Mouse (Mus musculus) lung, postnatal 0 days (tissue): ENCODE data around the gene Snph. TPM values are rescaled to one million over a fixed set of nuclear protein-coding genes. Genes with fewer than 3 reads are reported as not detected.
A peak's percentile ranks its signal among the peaks of the same experiment; 100 is the strongest.

Experiments used
- ATAC-seq: fragments of 200-750 bp; cut with Nextera tagmentation; 2 replicates; pipeline ENCODE4 v1.8.0; 2017; ENCODE audit warnings: moderate library complexity
- DNase-seq: peaks from one replicate; pipeline ENCODE4 v3.0.0-alpha.2; 2016; ENCODE audit warnings: low spot score
- H3K27ac ChIP-seq: fragments of 300-500 bp; sonication (generic); 2 replicates; pipeline ENCODE4 v1.5.1; 2014; ENCODE audit warnings: antibody characterized with exemption, mild to moderate bottlenecking, low read length, mixed read lengths
- H3K27me3 ChIP-seq: fragments of 300-500 bp; sonication (generic); replicated peaks from 2 replicates; pipeline ENCODE4 v1.6.1; 2014; ENCODE audit warnings: low read length, mixed read lengths; ENCODE audit not compliant: insufficient read depth
- H3K36me3 ChIP-seq: fragments of 300-500 bp; sonication (generic); 2 replicates; pipeline ENCODE4 v1.6.1; 2014; ENCODE audit warnings: low read length, mixed read lengths; ENCODE audit not compliant: insufficient read depth
- H3K4me1 ChIP-seq: fragments of 300-500 bp; sonication (generic); 2 replicates; pipeline ENCODE4 v1.6.1; 2014; ENCODE audit warnings: antibody characterized with exemption, low read depth, low read length, mixed read lengths; ENCODE audit not compliant: insufficient read depth
- H3K4me2 ChIP-seq: fragments of 300-500 bp; sonication (generic); replicated peaks from 2 replicates; pipeline ENCODE4 v1.6.1; 2014; ENCODE audit warnings: low read depth, mild to moderate bottlenecking, low read length, moderate library complexity, mixed read lengths
- H3K4me3 ChIP-seq: fragments of 300-500 bp; sonication (generic); 2 replicates; pipeline ENCODE4 v1.5.1; 2014; ENCODE audit warnings: low read depth, low read length
- H3K9ac ChIP-seq: fragments of 300-500 bp; sonication (generic); replicated peaks from 2 replicates; pipeline ENCODE4 v1.6.1; 2014; ENCODE audit warnings: low read depth, mild to moderate bottlenecking
- H3K9me3 ChIP-seq: fragments of 300-500 bp; sonication (generic); 2 replicates; pipeline ENCODE4 v1.6.1; 2016; ENCODE audit warnings: low read length, mixed read lengths
- CTCF ChIP-seq: IDR thresholded peaks from 2 replicates; pipeline ENCODE4 v1.5.1; 2016; ENCODE audit warnings: antibody characterized with exemption, mild to moderate bottlenecking
- EP300 ChIP-seq: IDR thresholded peaks from 2 replicates; pipeline ENCODE4 v1.6.1; 2016; ENCODE audit warnings: antibody characterized with exemption, mild to moderate bottlenecking, control low read depth
- WGBS: fragments of 180-500 bp; shearing (Covaris S2); extraction: QIAGEN DNeasy Blood & Tissue Kit; methylation state at CpG from one replicate; pipeline ENCODE4 v1.1.7; 2014; 5-methylcytosine and 5-hydroxymethylcytosine counted together
- polyA plus RNA-seq: library from polyadenylated mRNA; unstranded; fragments of >200 nt; fragmentation: Nextera tagmentation; extraction: Ambion mirVana; gene quantifications from 2 replicates; pipeline ENCODE4 v1.2.1, GENCODE M21; 2015

Gene Snph
- polyA plus RNA-seq, 1 experiment from 2014 or later: 0.17 TPM

DNA sequence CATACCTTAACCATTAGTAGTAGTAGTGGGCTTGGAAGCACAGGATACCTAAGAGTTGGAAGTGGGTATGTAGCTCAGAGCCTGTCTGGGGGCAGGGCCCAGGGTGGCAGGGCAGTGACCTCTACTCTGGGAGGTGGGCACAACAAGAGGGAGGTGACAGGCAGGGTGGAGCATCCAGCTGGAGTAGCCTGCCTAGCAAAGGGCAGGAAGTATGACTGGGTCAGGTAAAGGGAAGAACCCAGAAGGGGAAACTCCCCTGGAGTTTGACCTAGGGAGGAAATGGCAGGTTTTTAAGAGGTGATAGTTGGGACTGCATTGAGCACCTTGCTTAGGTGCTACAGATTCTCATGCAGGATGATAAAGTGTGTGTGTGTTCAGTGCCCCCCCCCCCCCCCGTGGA is 51.4 kb downstream of the Snph start:
- Histone ChIP-seq H3K4me2 (no peak overlapping the region), H3K4me1 (peaks cover 3% of the 10 kb centered on the region; the same call in 1 of the 2 replicates), H3K36me3 (no peaks in the 10 kb centered on the region), H3K27me3 (no peaks in the 10 kb centered on the region), H3K9ac (no peak overlapping the region), H3K27ac (no peak overlapping the region), H3K9me3 (no peaks in the 10 kb centered on the region), H3K4me3 (no peak overlapping the region)
- no peak for TF ChIP-seq EP300
- TF ChIP-seq CTCF: no peak
- ATAC-seq (no peak), DNase-seq (no peak)
- WGBS: 45% methylated on average over 1 of the region's 1 CpGs

DNA sequence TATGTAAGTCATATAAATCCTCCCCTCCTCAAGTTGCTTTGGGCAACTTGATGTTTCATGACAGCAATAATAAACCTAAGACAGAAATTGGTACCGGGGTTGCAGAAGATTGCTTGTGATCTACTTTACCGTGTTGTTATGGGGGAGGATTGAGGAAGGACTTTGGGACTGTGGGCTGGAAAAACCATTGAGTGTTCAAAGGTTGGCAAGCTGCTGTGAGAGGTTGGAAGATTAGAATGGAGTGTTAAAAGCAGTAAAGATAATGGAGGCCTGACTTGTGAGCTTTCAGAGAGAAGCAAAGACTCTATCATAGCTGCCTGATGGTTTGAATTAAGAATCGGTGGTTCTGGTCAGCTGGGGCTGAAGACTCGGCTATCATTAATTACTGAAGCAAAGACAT is 53.2 kb downstream of the Snph start:
- WGBS: 70% methylated on average over 4 of the region's 4 CpGs
- Histone ChIP-seq H3K9me3 (no peaks in the 10 kb centered on the region), H3K27ac (no peak overlapping the region), H3K9ac (no peak overlapping the region), H3K27me3 (no peaks in the 10 kb centered on the region), H3K4me3 (no peak overlapping the region), H3K36me3 (no peaks in the 10 kb centered on the region), H3K4me1 (peaks cover 8% of the 10 kb centered on the region; the same call in 1 of the 2 replicates), H3K4me2 (no peak overlapping the region)
- ATAC-seq (no peak), DNase-seq (no peak)
- TF ChIP-seq EP300: no peak
- TF ChIP-seq CTCF: no peak

DNA sequence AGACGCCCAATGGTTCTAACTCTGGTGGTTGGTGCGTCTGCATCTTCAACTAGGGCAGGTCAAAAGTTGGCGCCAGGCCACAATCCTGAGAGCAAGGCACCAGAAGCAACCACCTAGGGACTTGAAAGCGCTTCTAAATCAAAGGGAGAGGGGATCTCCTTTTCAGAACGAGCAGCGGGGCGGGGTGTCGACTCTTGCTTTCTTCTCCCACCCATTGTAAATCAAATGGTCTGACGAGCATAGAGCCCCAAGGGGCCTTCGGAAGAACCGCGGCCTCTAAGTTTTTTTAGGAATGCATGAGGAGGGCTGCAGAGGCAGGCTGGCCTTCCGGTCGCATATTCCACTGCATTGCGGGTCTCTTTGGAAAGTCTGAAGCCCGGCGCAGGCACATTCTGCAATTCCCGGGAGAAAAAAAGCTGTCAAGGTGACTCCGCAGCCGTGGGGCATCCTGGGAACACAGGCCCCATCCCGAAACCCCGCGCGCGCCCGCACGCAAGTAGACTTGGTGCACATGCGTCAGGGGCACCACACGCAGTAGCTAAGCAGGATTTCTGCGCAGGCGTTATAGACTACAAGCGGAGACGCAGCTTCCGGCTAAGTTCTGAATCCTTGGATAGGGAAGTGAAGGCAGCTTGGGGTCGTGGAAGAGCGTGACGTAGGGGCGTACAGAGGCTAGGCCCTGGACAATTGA is 56.5 kb downstream of the Snph start:
- Histone ChIP-seq H3K36me3 (no peaks in the 10 kb centered on the region), H3K4me1 (peaks cover 8% of the 10 kb centered on the region; the same call in 1 of the 2 replicates), H3K4me3 (peak overlapping the region; percentile 41), H3K9ac (peak overlapping the region; percentile 34; the same call in 1 of the 2 replicates), H3K4me2 (peak overlapping the region; percentile 78), H3K27ac (peak overlapping the region; percentile 69), H3K27me3 (no peaks in the 10 kb centered on the region), H3K9me3 (no peaks in the 10 kb centered on the region)
- WGBS: 3% methylated on average over 38 of the region's 38 CpGs
- peak; percentile 92 for DNase-seq
- TF ChIP-seq CTCF (no peak), EP300 (no peak)
- ATAC-seq: peak; percentile 89

DNA sequence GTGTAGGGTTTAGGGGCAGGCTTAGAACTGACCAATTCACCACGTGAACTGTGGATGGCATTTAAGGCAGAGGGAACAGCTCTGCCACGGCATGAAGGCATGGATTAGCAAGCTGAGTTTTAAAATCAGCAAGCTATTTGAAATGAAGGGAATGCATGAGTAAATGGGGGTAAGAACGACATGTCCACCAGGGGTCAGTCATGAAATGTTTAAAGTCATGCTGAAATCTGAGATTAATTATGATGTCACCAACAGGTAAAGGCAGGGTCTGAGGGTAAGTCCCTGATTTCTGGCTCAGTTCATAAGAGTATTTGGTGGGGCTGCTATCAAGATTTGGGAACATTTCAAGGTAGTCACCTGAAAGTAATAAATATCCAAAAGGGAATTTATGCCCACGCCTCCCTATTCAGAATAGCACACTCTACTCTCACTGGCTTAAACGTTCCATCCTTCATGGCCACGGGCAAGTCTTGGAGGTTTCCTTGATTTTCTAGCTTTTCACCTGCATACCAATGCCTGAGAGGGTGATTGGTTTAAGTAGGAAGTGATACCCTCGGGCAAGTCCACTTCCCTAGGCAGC is 57.2 kb downstream of the Snph start:
- ATAC-seq (no peak; the same call in 1 of the 2 replicates), DNase-seq (peak; percentile 79)
- Histone ChIP-seq H3K9ac (no peak overlapping the region), H3K4me2 (peak overlapping the region; percentile 78), H3K9me3 (no peaks in the 10 kb centered on the region), H3K36me3 (no peaks in the 10 kb centered on the region), H3K4me3 (peak overlapping the region; percentile 41), H3K4me1 (peaks cover 8% of the 10 kb centered on the region; the same call in 1 of the 2 replicates), H3K27me3 (no peaks in the 10 kb centered on the region), H3K27ac (peak overlapping the region; percentile 69)
- 23% methylated on average over 7 of the region's 7 CpGs for WGBS
- TF ChIP-seq CTCF (peak; percentile 70), EP300 (no peak)

DNA sequence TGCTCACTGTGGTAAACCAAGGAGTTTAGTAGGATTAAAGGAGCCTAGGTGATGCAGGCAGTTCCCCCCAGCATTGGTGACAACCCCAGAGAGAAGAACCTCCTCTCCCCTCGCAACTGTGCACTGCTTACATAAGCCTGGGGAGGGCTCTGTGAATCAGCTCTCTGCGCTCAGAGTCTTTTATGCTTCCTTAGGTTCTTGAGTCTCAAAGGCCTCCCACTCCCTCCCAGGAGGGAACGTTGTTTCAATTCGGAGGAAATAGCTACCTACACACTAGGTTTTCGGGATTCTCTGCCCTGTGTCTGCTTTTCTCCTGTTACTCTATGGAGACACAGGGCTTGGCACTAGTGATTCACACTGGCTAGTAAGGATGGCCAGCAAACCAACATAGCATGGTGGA is 57.8 kb downstream of the Snph start:
- H3K4me2 ChIP-seq: no peak overlapping the region
- no peak for ATAC-seq
- no peak overlapping the region for H3K27ac ChIP-seq
- TF ChIP-seq EP300: no peak
- no peak for TF ChIP-seq CTCF
- H3K9me3 ChIP-seq: no peaks in the 10 kb centered on the region
- DNase-seq: no peak
- H3K4me3 ChIP-seq: no peak overlapping the region
- no peak overlapping the region for H3K9ac ChIP-seq
- no peaks in the 10 kb centered on the region for H3K27me3 ChIP-seq
- H3K36me3 ChIP-seq: no peaks in the 10 kb centered on the region
- peaks cover 8% of the 10 kb centered on the region; the same call in 1 of the 2 replicates for H3K4me1 ChIP-seq
- 59% methylated on average over 5 of the region's 5 CpGs for WGBS

DNA sequence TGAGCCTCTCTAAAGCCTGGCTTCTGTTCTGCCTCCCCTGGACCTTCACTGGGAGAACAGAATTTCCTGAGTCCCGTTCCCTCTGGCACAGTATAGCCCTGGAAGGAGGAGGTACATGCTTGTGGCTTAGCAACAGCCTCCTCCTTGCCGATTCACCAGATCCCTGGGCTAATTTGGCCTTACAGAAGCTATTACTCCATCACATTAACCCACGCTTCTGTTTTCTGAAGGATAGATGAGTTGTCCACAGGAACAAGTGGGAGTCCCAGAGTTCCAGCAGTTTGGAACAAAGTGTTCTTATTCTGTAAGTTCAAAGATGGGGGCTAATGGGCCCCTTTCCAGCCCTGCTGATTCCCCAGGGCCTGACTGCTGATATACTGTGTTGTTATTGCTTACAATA is 58.7 kb downstream of the Snph start:
- Histone ChIP-seq H3K4me1 (peaks cover 8% of the 10 kb centered on the region; the same call in 1 of the 2 replicates), H3K9ac (no peak overlapping the region), H3K27ac (no peak overlapping the region), H3K36me3 (no peaks in the 10 kb centered on the region), H3K9me3 (no peaks in the 10 kb centered on the region), H3K27me3 (no peaks in the 10 kb centered on the region), H3K4me2 (no peak overlapping the region), H3K4me3 (no peak overlapping the region)
- no peak for TF ChIP-seq EP300
- TF ChIP-seq CTCF: no peak
- no peak for ATAC-seq
- DNase-seq: no peak
- 68% methylated on average over 3 of the region's 3 CpGs for WGBS
